Mouse (Mus musculus) megakaryocyte, embryonic 14.5 days (primary cell): ENCODE measurements around the gene Gm884.

Experiments used
- FLI1 ChIP-seq: IDR thresholded peaks from 2 replicates; pipeline ENCODE4 v1.6.1; 2012; ENCODE audit warnings: low read length, inconsistent platforms, mixed read lengths
- GATA1 ChIP-seq: IDR thresholded peaks from 3 replicates; pipeline ENCODE4 v1.6.1; 2012; ENCODE audit warnings: mixed read lengths, low read length, inconsistent platforms, borderline replicate concordance

DNA sequence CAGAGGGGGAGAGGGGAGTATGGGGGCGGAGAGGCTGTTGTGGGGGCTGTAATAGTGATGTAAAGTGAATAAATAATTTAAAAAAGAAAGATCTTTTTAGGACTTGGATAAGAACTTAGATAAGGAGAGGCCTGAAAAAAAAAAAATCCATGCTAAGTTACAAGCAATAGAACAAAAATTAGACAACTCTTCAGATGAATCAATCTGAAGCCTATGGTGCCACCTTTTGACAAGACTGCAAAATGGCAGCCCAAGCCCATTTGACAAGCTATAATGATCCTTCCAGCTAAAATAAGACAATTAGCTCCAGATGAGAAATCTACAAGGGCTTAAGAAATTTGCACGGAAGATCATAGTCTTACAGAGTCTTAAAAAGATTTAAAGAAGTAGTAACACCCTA is 64.9 kb downstream of the Gm884 start:
- TF ChIP-seq GATA1, result no peak
- TF ChIP-seq FLI1, result no peak
